Mouse (Mus musculus) heart, embryonic 10.5 days (tissue): ENCODE measurements around the gene Olfr209. TPM values are rescaled to one million over a fixed set of nuclear protein-coding genes. Genes with fewer than 3 reads are reported as not detected.
"Not testable (repeated sequence)": the region's sequence is repeated elsewhere in the genome, so short reads cannot be mapped to it uniquely, and the experiment has no call there.

Source experiments
- DNase-seq: peaks from one replicate; pipeline ENCODE4 v3.0.0-alpha.2; 2017; ENCODE audit warnings: low spot score
- H3K27ac ChIP-seq: fragments of 300-500 bp; sonication (generic); 2 replicates; pipeline ENCODE4 v1.5.1; 2016; ENCODE audit warnings: mild to moderate bottlenecking
- H3K27me3 ChIP-seq: fragments of 300-500 bp; sonication (generic); 2 replicates; pipeline ENCODE4 v1.6.1; 2016; ENCODE audit warnings: mild to moderate bottlenecking; ENCODE audit not compliant: poor library complexity, insufficient read depth, severe bottlenecking
- H3K36me3 ChIP-seq: fragments of 300-500 bp; sonication (generic); 2 replicates; pipeline ENCODE4 v1.6.1; 2016; ENCODE audit warnings: mild to moderate bottlenecking, moderate library complexity
- H3K4me1 ChIP-seq: fragments of 300-500 bp; sonication (generic); 2 replicates; pipeline ENCODE4 v1.6.1; 2016; ENCODE audit warnings: mild to moderate bottlenecking
- H3K4me3 ChIP-seq: fragments of 300-500 bp; sonication (generic); 2 replicates; pipeline ENCODE4 v1.5.1; 2016; ENCODE audit warnings: mild to moderate bottlenecking, moderate library complexity
- H3K9me3 ChIP-seq: fragments of 300-500 bp; sonication (generic); 2 replicates; pipeline ENCODE4 v1.6.1; 2016; ENCODE audit warnings: mild to moderate bottlenecking, moderate library complexity
- WGBS: fragments of 180-500 bp; shearing (Covaris S2); methylation state at CpG from one replicate; pipeline ENCODE4 v1.1.7; 2016; 5-methylcytosine and 5-hydroxymethylcytosine counted together
- polyA plus RNA-seq: library from polyadenylated mRNA; unstranded; fragments of >200 nt; fragmentation: Nextera tagmentation; extraction: Ambion mirVana; gene quantifications from 2 replicates; pipeline ENCODE4 v1.2.1, GENCODE M21; 2016

Gene Olfr209
- polyA plus RNA-seq: not detected in 2 replicates

DNA sequence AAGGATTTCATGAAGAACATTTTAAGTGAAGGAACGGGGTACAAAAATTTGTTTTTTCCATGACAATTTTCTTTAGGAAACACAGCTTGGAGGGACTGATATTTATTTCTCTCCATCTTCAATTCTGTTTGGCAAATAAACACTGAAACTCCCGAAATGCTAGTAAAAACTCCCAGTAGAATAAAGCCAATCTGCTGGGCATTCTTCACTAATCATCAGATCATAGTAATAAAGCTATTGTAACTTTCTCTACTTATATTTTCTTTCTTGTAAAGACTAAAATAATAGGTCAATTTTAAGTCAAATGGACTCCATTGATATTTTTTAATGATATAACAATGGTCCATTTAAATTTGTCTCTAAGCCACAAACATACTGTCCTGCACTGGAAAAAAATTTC, at the start of gene Olfr209:
Gene Olfr209, minus strand, starts transcription at position 101 of the 400 bp plus-strand sequence.
- no peak for DNase-seq
- Histone ChIP-seq H3K27ac (no peak within 1 kb of the TSS), H3K9me3 (no peaks in the 10 kb centered on the region), H3K36me3 (no peaks in the 10 kb centered on the region), H3K4me1 (no peaks in the 10 kb centered on the region), H3K27me3 (no peaks in the 10 kb centered on the region), H3K4me3 (no peak within 1 kb of the TSS)
- 66% methylated on average over 2 of the region's 2 CpGs for WGBS

GRCm38 (mm10) chr16:59413475-59413874, 49.7 kb upstream of the Olfr209 start:
- H3K9me3 ChIP-seq: no peaks in the 10 kb centered on the region
- no peaks in the 10 kb centered on the region for H3K4me1 ChIP-seq
- no peaks in the 10 kb centered on the region for H3K27me3 ChIP-seq
- DNase-seq: peak; percentile 14
- WGBS: 57% methylated on average over 4 of the region's 4 CpGs
- H3K36me3 ChIP-seq: no peaks in the 10 kb centered on the region
- H3K4me3 ChIP-seq: no peak overlapping the region
- no peak overlapping the region for H3K27ac ChIP-seq

DNA sequence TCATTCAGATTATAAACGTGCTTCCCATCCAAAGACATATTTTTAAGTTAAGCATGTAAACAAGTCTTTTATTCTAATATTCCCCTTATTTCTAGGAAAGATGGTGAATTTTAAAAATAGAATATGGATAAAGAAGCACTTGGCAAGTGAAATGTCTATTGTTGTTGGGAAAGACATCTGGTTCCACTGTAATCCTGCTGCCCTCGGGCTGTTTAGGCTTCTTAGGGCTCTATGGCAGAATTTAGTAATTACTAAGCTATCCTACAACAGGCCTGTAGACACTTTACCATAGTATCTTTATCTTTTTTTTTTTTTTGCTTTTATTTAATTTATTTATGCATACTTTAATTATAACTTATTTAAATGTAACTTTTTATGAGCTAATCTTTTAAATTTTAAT, 46.0 kb upstream of the Olfr209 start:
- no peak overlapping the region for H3K27ac ChIP-seq
- whole genome bisulfite sequencing: 70% methylated on average over 2 of the region's 2 CpGs
- H3K4me1 ChIP-seq: no peaks in the 10 kb centered on the region
- H3K4me3 ChIP-seq: no peak overlapping the region
- H3K9me3 ChIP-seq: no peaks in the 10 kb centered on the region
- no peaks in the 10 kb centered on the region for H3K27me3 ChIP-seq
- DNase-seq: no peak
- no peaks in the 10 kb centered on the region for H3K36me3 ChIP-seq

DNA sequence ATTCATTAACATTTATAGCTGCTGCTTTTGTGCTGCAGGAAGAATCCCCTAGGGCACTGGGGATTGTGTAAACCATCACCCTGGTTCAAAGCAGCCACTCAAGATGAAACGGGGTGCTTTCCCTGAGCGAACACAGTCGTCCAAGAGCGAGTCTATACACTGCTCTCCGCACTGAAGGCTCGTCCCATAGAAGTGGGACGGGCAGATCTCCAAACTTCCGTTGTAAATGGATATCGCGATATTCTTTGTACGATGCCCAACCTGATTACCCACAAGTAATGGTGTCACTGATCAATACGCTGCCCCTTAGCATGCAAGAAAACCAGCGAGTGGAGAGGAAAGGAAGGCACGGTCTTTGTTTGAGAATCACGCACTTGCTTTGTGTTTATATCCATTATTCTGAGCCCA, 45.6 kb upstream of the Olfr209 start:
- Histone ChIP-seq H3K27ac (no peak overlapping the region), H3K9me3 (no peaks in the 10 kb centered on the region), H3K4me1 (no peaks in the 10 kb centered on the region), H3K27me3 (no peaks in the 10 kb centered on the region), H3K36me3 (no peaks in the 10 kb centered on the region), H3K4me3 (no peak overlapping the region)
- WGBS: 86% methylated on average over 15 of the region's 15 CpGs
- peak; percentile 67 for DNase-seq

DNA sequence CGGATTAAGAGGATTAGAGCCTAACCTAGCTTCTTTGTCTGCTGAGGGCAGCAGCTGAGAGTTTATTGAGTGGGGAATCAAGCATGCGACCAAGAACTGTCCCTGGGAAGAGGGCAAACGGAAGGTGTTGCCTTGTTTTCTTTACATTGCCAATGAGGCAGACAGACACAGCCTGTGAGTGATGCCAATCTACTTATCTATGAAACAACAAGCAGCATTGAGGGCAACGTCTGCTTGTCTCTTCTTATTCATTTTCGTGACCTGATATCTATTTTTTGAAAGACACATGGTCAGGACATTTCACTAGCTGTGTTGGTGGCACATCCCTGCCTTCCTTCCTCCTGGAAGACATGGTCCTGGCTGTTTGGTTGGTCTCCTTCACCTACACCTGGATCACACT, 43.2 kb upstream of the Olfr209 start, which contains the start of gene Gabrr3:
Gene Gabrr3, plus strand, starts transcription at position 301 of the 400 bp plus-strand sequence.
- WGBS: 69% methylated on average over 5 of the region's 5 CpGs

GRCm38 (mm10) chr16:59404798-59405197, 41.0 kb upstream of the Olfr209 start:
- H3K9me3 ChIP-seq: no peaks in the 10 kb centered on the region
- H3K27me3 ChIP-seq: no peaks in the 10 kb centered on the region
- no peak overlapping the region for H3K27ac ChIP-seq
- 72% methylated on average over 9 of the region's 9 CpGs for WGBS
- DNase-seq: peak; percentile 54
- H3K4me1 ChIP-seq: no peaks in the 10 kb centered on the region
- H3K36me3 ChIP-seq: no peaks in the 10 kb centered on the region
- no peak overlapping the region for H3K4me3 ChIP-seq

More for the DNA sequence above, 43.2 kb upstream of the Olfr209 start, which contains the start of gene Gabrr3:
- Histone ChIP-seq H3K9me3 (no peaks in the 10 kb centered on the region), H3K27ac (no peak within 1 kb of the TSS), H3K4me3 (no peak within 1 kb of the TSS), H3K36me3 (no peaks in the 10 kb centered on the region), H3K4me1 (no peaks in the 10 kb centered on the region), H3K27me3 (no peaks in the 10 kb centered on the region)
- DNase-seq: no peak

DNA sequence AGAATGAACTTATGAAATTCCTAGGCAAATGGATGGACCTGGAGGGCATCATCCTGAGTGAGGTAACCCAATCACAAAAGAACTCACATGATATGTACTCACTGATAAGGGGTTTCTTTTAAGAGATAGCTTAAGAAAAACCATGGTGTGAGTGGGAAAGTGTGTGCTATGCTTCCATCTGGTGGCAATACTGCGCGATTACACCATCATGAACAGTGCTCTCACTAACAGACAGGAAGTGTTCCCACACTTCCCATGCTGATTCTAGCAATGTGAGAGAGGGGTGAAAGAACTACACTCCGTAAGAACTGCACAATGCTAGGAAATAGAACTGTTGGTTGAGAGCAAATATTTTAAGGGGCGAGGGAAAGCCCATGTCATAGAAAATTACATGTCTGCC, 39.9 kb upstream of the Olfr209 start:
- WGBS: 15% methylated on average over 4 of the region's 4 CpGs
- Histone ChIP-seq H3K36me3 (no peaks in the 10 kb centered on the region), H3K27me3 (no peaks in the 10 kb centered on the region), H3K4me3 (no peak overlapping the region), H3K27ac (no peak overlapping the region), H3K4me1 (no peaks in the 10 kb centered on the region), H3K9me3 (no peaks in the 10 kb centered on the region)
- peak; percentile 70 for DNase-seq

GRCm38 (mm10) chr16:59401985-59402384, 38.2 kb upstream of the Olfr209 start:
- Histone ChIP-seq H3K36me3 (no peaks in the 10 kb centered on the region), H3K4me3 (no peak overlapping the region), H3K9me3 (no peaks in the 10 kb centered on the region), H3K27ac (no peak overlapping the region), H3K4me1 (no peaks in the 10 kb centered on the region), H3K27me3 (no peaks in the 10 kb centered on the region)
- WGBS: 65% methylated on average over 4 of the region's 4 CpGs
- no peak for DNase-seq

- Histone ChIP-seq H3K36me3 (no peaks in the 10 kb centered on the region), H3K27ac (no peak overlapping the region), H3K27me3 (no peaks in the 10 kb centered on the region), H3K4me1 (no peaks in the 10 kb centered on the region), H3K9me3 (no peaks in the 10 kb centered on the region), H3K4me3 (no peak overlapping the region)
- WGBS: 74% methylated on average over 7 of the region's 7 CpGs
- DNase-seq: no peak
These were observed 37.3 kb upstream of the Olfr209 start for GRCm38 (mm10) chr16:59401102-59401501.

GRCm38 (mm10) chr16:59393300-59393699, 29.5 kb upstream of the Olfr209 start:
- 64% methylated on average over 3 of the region's 3 CpGs for WGBS
- no peaks in the 10 kb centered on the region for H3K27me3 ChIP-seq
- no peaks in the 10 kb centered on the region for H3K9me3 ChIP-seq
- no peak overlapping the region for H3K27ac ChIP-seq
- H3K4me1 ChIP-seq: no peaks in the 10 kb centered on the region
- H3K36me3 ChIP-seq: no peaks in the 10 kb centered on the region
- no peak overlapping the region for H3K4me3 ChIP-seq
- DNase-seq: no peak

- H3K4me3 ChIP-seq: no peak within 1 kb of the TSS
- 76% methylated on average over 1 of the region's 1 CpGs for WGBS
- no peaks in the 10 kb centered on the region for H3K27me3 ChIP-seq
- DNase-seq: no peak
- no peaks in the 10 kb centered on the region for H3K9me3 ChIP-seq
- H3K36me3 ChIP-seq: no peaks in the 10 kb centered on the region
- H3K27ac ChIP-seq: no peak within 1 kb of the TSS
- H3K4me1 ChIP-seq: no peaks in the 10 kb centered on the region
These were observed 14.6 kb downstream of the Olfr209 start, which contains the start of gene Olfr206 for GRCm38 (mm10) chr16:59349146-59349545. TSS of gene Olfr206 (minus strand) at chr16:59349246.

DNA sequence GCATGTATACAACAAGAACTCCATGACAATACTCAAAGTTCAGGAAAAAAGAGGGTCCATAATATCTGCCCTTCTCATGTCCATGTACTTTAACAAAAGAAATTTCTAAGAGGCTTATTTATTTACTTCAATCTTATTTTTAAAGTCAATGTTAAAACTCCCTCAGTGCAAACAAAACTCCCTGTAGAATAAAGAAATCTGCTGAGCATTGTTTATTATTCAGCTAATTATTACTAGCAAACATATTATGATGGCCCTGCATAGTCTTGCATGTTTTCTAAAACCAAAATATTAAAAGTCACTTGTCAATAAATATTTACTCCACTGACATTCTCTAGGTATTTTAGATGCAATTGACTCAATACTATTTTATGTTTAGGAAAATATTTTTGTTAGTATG, 32.8 kb downstream of the Olfr209 start, which contains the start of gene Olfr205:
Gene Olfr205, minus strand, starts transcription at position 101 of the 400 bp plus-strand sequence.
- H3K9me3 ChIP-seq: peaks cover 4% of the 10 kb centered on the region

GRCm38 (mm10) chr16:59323262-59323661, 40.5 kb downstream of the Olfr209 start:
- not testable (repeated sequence) for H3K36me3 ChIP-seq, H3K27me3 ChIP-seq, H3K9me3 ChIP-seq, DNase-seq, H3K27ac ChIP-seq, H3K4me3 ChIP-seq, H3K4me1 ChIP-seq
- 76% methylated on average over 1 of the region's 1 CpGs for WGBS

More for the DNA sequence above, 32.8 kb downstream of the Olfr209 start, which contains the start of gene Olfr205:
- no peak within 1 kb of the TSS for H3K4me3 ChIP-seq
- no peak for DNase-seq
- no peak within 1 kb of the TSS for H3K27ac ChIP-seq
- H3K36me3 ChIP-seq: no peaks in the 10 kb centered on the region
- H3K27me3 ChIP-seq: no peaks in the 10 kb centered on the region
- H3K4me1 ChIP-seq: no peaks in the 10 kb centered on the region

- Histone ChIP-seq H3K36me3 (no peaks in the 10 kb centered on the region), H3K27ac (no peak within 1 kb of the TSS), H3K4me3 (no peak within 1 kb of the TSS)
These were observed 45.6 kb downstream of the Olfr209 start, which contains the start of gene Olfr204 for GRCm38 (mm10) chr16:59318148-59318547. TSS of gene Olfr204 (minus strand) at chr16:59318248.

More at GRCm38 (mm10) chr16:59318148-59318547, 45.6 kb downstream of the Olfr209 start, which contains the start of gene Olfr204:
- Histone ChIP-seq H3K9me3 (no peaks in the 10 kb centered on the region), H3K4me1 (no peaks in the 10 kb centered on the region), H3K27me3 (no peaks in the 10 kb centered on the region)
- DNase-seq: no peak
